Mouse (Mus musculus): ENCODE data around the gene Gdf7. TPM values are rescaled to one million over a fixed set of nuclear protein-coding genes. Genes with fewer than 3 reads are reported as not detected.

Gdf7 gene
- not detected for total RNA-seq (2021)
- long read RNA-seq, experiment 1, result 0 reads
- long read RNA-seq, experiment 2, result 0 reads

GRCm38 (mm10) chr12:8301841-8302431 lies at the start of gene Gdf7:
Gdf7 (minus strand) TSS chr12:8301954.
- no peak for DNase-seq (ENCODE audit: low spot score in 2 of 2)

DNA sequence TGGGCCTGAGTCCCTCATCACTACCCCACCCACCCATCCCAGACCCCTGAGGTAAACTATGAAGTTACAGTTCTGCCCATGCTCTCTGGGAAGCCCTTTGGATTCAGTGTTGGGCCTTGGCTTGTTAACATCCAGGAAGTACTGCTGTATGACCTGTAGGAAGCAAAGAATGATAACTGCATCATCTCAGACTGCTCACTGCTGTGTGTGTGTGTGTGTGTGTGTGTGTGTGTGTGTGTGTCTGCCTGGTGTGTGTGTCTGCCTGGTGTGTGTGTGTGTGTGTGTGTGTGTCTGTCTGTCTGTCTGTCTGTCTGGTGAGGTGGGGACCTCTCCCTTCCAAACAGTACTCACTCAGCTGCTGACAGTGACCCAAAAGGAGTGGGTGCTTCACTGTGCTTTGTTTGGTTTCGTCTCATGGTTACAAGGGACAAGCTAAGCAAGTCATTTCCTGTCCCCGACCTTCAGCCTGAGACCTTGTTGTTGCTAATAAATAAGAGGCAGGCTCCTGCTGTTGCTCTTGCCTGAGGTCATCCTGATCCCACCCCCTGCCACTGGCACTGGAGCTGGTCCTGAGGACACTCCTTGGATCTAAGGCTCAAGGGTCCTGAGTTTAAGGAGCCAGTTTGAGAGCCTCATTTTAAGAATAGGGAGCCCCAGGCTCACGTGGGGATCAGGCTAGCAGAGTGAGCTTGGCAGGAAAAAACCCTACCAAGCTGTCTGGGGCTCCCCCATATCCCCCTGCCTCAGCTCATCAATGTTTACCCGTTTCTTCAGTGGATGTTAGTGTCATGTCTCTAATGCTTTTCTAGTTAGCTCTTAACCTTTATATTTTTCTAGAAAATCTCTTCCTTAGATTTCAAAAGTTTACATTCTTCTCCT lies 49.5 kb upstream of the Gdf7 start:
- DNase-seq (ENCODE audit: low spot score in 2 of 2), result no peak

DNA sequence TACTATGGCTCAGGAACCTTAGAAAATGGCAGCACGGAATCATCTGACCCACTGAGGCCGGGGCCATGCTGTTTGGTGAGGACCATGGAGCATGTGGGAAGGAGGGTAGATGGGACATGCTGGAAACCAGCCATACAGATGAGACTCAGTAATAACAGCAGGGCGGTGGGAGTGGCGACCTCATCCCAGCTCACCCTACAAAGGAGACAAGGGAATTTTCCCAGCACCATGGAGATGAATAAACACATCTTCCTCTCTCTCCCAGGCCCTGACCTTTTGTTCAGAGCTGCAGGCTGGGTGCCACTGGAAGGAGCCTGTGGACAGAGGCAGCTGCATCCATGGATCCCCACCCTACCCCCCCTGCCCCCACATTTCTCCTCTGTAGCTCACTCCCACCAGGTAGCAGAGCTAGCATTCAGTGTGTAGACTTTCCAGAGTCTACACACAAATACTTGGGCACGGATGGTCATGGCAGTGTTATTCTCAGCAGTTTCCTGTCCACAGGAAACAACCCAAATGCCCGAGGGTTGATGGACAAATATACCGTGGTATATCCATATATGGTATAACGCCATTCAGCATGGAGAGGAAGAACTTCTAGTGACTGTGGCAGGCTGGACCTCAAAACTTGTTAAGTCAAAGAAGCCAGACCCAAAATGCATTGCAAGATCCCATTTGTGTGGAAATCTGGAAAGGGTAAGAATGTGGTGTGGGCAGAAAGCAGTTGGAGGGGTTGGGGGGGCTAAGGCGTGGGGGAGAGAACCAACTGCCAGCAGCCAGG lies 47.2 kb upstream of the Gdf7 start:
- DNase-seq (ENCODE audit: low spot score in 2 of 2), result no peak

DNA sequence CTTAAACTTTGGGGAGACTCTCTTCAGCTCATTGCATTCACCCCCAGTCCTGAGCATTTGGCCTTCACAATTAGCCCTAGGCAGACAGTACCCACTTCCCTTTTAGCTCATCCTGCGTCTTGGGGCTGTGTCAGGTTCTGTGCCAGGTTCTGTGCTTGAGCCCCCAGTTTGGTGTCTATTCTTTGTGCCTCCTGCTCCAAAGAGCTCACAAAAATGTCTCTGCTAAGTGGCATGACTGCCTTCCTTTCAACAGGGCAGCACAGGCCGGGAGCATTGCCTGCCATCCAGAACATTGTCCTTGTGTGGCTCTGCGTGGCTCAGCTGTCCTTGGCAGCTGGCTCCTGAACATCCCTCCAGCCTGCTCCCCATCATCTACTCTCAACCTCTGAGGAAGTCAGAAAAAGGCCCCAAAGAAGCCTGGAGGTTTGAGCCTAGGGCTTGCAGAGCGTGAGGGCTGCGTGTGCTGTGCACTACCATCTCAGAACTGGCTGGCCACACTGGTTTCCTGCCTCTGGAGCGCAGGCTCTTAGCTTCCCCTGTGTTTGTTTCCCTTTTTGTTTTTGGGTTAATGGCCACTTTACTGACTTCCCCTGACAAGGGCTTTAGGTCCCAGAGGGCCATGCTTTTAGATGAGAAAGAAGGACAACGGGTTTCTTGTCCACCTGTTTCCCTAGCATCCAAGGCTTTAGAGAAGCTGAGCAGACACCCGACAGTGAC lies 46.1 kb upstream of the Gdf7 start:
- DNase-seq (ENCODE audit: low spot score in 2 of 2), result no peak

DNA sequence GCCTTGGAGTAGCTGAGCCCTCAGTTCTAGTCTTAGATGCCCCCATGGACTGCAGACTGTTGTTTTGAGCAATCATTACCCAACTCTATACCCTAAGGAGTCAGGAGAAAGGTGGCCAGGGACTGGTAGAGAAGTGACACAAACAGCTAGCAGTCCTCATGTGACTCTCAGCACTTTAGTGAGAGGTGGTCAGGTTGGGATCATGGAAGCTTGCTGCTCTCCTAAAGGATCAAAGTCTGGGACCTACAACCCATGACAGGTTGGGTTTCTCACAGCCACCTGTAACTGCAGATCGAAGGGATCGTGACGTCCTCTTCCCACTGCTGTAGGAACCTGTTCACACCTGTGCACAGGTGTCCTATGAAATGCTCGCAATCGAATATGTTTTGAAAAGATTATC lies 43.8 kb upstream of the Gdf7 start:
- peak in 1 of 2 experiments; percentile 5 for DNase-seq (ENCODE audit: low spot score in 2 of 2)

- peak in 1 of 2 experiments; percentile 40 for DNase-seq (ENCODE audit: low spot score in 2 of 2)
Observed at GRCm38 (mm10) chr12:8344897-8345296, 43.1 kb upstream of the Gdf7 start.

- peak in 1 of 2 experiments; percentile 4 for DNase-seq (ENCODE audit: low spot score in 2 of 2)
Observed at GRCm38 (mm10) chr12:8343381-8343780, 41.6 kb upstream of the Gdf7 start.

- DNase-seq (ENCODE audit: low spot score in 2 of 2), result no peak
Observed at GRCm38 (mm10) chr12:8341008-8341407, 39.3 kb upstream of the Gdf7 start.

- no peak for DNase-seq (ENCODE audit: low spot score in 2 of 2)
Observed at GRCm38 (mm10) chr12:8339591-8340319, 38.0 kb upstream of the Gdf7 start.

GRCm38 (mm10) chr12:8338918-8339317 lies 37.2 kb upstream of the Gdf7 start:
- DNase-seq (ENCODE audit: low spot score in 2 of 2), result no peak

GRCm38 (mm10) chr12:8338491-8338890 lies 36.7 kb upstream of the Gdf7 start:
- DNase-seq (ENCODE audit: low spot score in 2 of 2), result no peak

- no peak for DNase-seq (ENCODE audit: low spot score in 2 of 2)
Observed at GRCm38 (mm10) chr12:8337286-8338060, 35.7 kb upstream of the Gdf7 start.

- no peak for DNase-seq (ENCODE audit: low spot score in 2 of 2)
Observed at GRCm38 (mm10) chr12:8336601-8337285, 35.0 kb upstream of the Gdf7 start.

- no peak for DNase-seq (ENCODE audit: low spot score in 2 of 2)
Observed at GRCm38 (mm10) chr12:8335503-8335902, 33.7 kb upstream of the Gdf7 start.

DNA sequence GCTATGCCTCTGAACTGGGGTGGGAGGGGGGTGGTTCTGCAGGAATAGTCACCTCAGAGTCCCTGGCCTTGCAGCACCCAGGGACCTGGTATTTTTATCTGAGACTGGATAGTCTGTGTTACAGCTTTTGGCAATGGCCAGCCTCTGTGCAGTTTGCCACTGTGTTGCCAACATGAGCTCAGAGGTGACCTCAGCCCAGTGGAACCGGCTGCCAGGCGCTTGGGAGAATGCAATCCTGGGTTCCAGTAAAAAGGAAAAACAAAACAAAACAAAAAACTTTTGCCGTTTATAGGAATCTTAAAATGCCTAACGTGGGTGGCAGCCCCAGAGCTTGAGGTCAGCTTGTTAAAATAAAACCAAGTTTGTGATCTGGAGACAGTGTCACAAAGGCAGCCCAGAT lies 32.5 kb upstream of the Gdf7 start:
- DNase-seq (ENCODE audit: low spot score in 2 of 2), result no peak

GRCm38 (mm10) chr12:8333617-8334016 lies 31.9 kb upstream of the Gdf7 start:
- DNase-seq (ENCODE audit: low spot score in 2 of 2), result no peak

- no peak for DNase-seq (ENCODE audit: low spot score in 2 of 2)
Observed at GRCm38 (mm10) chr12:8332174-8332542, 30.4 kb upstream of the Gdf7 start.

GRCm38 (mm10) chr12:8331489-8332173 lies 29.9 kb upstream of the Gdf7 start:
- no peak for DNase-seq (ENCODE audit: low spot score in 2 of 2)

GRCm38 (mm10) chr12:8329236-8329635 lies 27.5 kb upstream of the Gdf7 start:
- no peak for DNase-seq (ENCODE audit: low spot score in 2 of 2)
